Mouse (Mus musculus) brown adipose tissue, adult 24 weeks (tissue): ENCODE measurements around the gene B3gat3. TPM values are rescaled to one million over a fixed set of nuclear protein-coding genes. Genes with fewer than 3 reads are reported as not detected.
A peak's percentile ranks its signal among the peaks of the same experiment; 100 is the strongest.
"Not testable (repeated sequence)": the region's sequence is repeated elsewhere in the genome, so short reads cannot be mapped to it uniquely, and the experiment has no call there.

Experiments
- H3K27ac ChIP-seq: fragments of 200-500 bp; replicated peaks from 2 replicates; pipeline ENCODE4 v1.5.1; 2012; ENCODE audit warnings: low read depth, mild to moderate bottlenecking, low read length
- H3K4me1 ChIP-seq: fragments of 200-500 bp; 2 replicates; pipeline ENCODE4 v1.6.1; 2012; ENCODE audit warnings: low read length, mixed read lengths; ENCODE audit not compliant: control insufficient read depth, insufficient read depth, insufficient read length
- H3K4me3 ChIP-seq: fragments of 200-500 bp; 2 replicates; pipeline ENCODE4 v1.5.1; 2012; ENCODE audit warnings: low read depth, mild to moderate bottlenecking, low read length, moderate library complexity; ENCODE audit not compliant: insufficient read depth
- polyA plus RNA-seq: library from polyadenylated mRNA; stranded (reverse); fragments of >200 nt; gene quantifications from 2 replicates; pipeline ENCODE4 v1.2.4, GENCODE M21; 2012; ENCODE audit not compliant: missing spikeins, insufficient read depth, insufficient read length

B3gat3 gene
- 30.2 and 30.8 TPM in 2 replicates for polyA plus RNA-seq

DNA sequence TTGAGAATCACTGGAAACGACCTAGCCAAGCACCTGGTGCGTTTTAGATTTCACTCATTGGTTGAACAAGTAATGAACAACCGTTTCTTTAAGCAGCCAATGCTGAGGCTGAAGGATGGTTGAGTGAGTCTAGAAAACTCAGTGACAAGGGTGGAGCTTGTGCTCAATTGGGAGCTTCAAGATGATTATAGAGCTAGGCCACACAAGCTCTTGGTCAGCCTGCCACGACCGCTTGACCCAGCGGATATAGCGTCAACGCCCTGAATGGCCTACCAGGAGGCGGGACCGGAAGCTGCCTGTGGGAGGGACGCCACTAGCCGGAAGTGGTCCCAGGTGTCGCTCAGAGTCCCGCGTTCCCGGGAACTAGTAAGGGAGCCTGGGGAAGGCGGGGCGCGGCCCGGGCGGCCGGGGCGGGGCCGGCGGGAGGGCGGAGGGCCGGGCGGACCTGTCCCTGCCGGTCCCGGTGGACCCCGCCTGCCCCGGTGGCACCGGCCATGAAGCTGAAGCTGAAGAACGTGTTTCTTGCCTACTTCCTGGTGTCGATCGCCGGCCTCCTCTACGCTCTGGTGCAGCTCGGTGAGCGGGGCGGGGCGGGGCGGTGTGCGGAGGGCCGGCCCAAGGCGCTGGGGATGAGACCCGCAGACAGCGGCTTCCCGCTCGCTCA, at the start of gene B3gat3:
Gene B3gat3 (plus strand): TSS at position 302 of the 664 bp plus-strand sequence.
- Histone ChIP-seq H3K4me3 (peak within 1 kb of the TSS; percentile 75), H3K4me1 (peaks cover 5% of the 10 kb centered on the region), H3K27ac (peak within 1 kb of the TSS; percentile 96)

DNA sequence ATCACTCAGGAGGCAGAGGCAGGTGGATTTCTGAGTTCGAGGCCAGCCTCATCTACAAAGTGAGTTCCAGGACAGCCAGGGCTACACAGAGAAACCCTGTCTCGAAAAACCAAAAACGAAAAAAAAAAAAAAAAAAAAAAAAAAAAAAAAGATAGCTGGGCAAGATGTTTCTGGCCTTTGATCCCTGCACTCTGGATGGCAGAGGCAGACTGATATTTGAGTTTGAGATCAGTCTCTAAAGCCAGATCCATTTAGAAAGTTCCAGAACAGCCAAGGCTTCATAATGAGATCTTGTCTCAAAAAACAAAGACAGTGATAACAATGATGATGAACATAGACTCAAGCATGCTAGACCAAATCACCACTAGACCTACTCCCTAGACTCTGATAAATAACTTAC, 49.8 kb upstream of the B3gat3 start:
- not testable (repeated sequence) for H3K27ac ChIP-seq, H3K4me1 ChIP-seq, H3K4me3 ChIP-seq

DNA sequence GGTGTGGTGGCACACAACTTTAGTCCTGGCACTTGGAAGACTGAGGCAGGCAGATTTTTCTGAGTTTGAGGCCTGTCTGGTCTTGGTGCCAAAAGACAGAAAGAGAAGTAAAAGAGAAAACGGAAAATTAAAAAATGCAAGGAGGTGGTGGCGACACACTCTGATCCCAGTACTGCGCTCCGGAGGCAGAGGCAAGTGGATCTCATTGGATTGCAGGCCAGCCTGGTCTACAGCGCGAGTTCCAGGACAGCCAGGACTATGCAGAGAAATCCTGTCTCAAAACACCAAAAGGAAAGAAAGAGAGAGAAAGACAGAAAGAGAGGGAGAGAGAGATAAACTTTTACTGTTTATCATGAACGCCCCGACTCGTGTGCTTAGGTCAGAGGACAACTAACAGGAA, 49.3 kb upstream of the B3gat3 start:
- H3K4me1 ChIP-seq, result peaks cover 6% of the 10 kb centered on the region; the same call in 1 of the 2 replicates
- peak overlapping the region; percentile 73 for H3K27ac ChIP-seq
- H3K4me3 ChIP-seq, result peak overlapping the region; percentile 68

DNA sequence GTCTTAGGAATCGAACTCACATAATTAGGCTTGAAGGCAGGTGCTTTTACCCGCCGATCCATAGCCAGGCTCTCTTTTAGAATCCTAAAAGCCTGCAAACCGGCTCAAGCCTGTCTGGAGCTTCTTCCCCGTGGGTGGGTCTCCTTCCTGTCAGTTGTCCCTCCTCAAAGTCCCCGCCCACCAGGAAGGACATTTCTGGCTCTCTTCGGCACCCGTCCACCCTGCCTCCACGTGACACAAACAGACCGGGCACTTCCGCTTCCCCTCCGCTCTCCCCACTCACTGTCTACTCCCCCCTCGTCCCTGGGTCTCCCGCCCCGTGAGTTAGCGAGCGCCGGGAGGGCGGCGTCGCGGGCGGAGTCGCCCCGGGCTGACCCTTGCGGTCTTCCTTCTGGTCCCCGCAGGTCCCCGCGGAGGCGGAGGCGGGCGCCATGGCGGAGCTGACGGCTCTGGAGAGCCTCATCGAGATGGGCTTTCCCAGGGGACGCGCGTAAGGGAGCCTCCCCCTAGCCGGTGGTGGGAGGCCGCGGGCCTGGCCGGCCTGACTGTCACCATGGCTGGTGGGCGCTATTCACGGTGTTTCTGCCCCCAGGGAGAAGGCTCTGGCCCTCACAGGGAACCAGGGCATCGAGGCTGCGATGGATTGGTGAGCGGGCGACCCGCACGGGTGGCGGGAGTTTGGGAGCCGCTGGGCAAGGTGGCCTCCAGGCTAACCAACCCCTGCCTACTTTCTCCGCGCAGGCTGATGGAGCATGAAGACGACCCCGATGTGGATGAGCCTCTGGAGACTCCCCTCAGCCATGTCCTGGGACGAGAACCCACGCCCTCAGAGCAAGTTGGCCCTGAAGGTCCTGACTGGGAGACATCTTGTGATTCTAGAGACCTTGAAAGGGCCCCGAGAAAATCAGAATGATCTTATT, 48.6 kb upstream of the B3gat3 start, which contains the start of gene Ubxn1:
Gene Ubxn1 (plus strand): TSS at position 230 of the 920 bp plus-strand sequence.
- H3K4me3 ChIP-seq, result peak within 1 kb of the TSS; percentile 90
- peaks cover 6% of the 10 kb centered on the region; the same call in 1 of the 2 replicates for H3K4me1 ChIP-seq
- peak within 1 kb of the TSS; percentile 78 for H3K27ac ChIP-seq

DNA sequence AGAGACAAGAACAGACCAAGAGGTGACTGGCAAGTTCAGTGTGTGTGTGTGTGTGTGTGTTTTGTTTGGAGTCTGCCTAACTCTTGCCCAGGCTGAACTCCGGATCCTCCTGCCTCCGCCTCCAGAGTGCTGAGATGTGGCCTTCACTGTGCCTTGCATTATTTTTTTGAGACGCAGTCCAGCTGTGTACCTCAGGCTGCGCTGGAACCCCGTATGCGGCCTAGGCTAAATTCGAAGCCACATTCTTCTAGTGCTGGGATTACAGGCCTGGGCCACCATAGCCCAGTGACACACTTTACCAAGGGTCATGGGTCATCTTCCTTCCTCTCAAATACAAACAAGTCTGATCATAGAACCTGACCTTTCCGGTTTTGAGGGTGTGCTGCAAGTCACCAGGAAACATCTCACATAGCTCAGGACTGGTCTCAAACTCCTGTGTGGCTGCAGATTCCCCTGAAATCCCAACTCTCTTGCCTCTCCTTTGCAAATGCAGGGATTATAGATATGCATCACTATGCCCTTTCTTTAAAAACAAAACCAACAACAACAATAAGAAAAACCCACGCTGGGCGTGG, 47.8 kb upstream of the B3gat3 start:
- H3K4me1 ChIP-seq, result peaks cover 6% of the 10 kb centered on the region; the same call in 1 of the 2 replicates
- H3K27ac ChIP-seq, result peak overlapping the region; percentile 78
- peak overlapping the region; percentile 90 for H3K4me3 ChIP-seq

DNA sequence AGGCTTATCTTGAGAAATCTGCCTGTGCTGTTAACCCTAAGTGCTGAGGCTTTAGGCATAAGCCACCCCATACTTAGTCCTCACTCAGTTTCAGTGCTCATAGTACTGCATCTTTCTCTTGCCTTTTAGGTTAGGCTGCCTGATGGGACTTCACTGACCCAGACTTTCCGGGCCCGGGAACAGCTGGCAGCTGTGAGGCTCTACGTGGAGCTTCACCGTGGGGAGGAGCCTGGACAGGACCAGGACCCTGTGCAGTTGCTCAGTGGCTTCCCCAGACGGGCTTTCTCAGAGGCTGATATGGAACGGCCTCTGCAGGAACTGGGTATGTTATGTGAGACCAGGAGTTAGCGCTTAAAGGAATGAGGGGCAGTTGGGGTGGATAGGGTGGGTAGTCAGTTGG, 45.1 kb upstream of the B3gat3 start:
- Histone ChIP-seq H3K4me3 (no peak overlapping the region), H3K27ac (no peak overlapping the region), H3K4me1 (peaks cover 8% of the 10 kb centered on the region; the same call in 1 of the 2 replicates)

DNA sequence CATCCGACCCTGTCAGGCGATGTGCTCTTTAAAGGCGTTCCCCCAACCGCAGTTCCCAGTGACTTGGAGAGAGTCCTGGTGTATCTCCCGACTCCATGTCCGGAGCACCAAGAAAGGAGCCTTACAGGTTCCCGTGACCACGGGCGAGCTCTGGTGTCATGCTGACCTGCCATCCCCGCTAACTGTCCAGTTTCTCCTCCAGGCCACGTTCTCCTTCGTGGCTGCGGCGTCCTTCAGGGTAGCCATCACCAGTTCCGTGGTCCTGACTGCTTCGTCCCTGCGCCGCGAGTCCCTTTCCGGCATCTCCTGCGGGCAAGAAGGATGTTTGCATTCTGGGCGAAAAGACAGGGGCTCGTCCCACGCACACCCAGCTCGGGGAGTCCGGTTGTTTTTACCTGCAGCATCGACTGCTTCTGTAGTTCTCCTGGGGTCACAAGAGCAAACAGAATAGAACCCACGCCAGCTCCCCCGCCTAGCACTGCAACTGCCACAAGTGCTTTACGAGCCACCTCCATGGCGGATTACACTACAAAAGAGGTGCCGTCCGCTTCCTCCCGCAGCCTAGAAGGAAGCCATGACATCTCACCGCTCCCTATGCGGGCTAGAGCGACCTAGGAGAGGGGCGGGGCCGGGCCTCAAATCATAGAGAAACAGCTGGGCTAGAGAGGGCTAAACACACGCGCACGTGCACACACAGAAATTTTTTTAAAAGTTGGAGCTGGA, 39.7 kb upstream of the B3gat3 start, which contains the start of gene Uqcc3:
Gene Uqcc3 (minus strand): TSS at position 613 of the 723 bp plus-strand sequence.
- H3K27ac ChIP-seq, result peak within 1 kb of the TSS; percentile 61

DNA sequence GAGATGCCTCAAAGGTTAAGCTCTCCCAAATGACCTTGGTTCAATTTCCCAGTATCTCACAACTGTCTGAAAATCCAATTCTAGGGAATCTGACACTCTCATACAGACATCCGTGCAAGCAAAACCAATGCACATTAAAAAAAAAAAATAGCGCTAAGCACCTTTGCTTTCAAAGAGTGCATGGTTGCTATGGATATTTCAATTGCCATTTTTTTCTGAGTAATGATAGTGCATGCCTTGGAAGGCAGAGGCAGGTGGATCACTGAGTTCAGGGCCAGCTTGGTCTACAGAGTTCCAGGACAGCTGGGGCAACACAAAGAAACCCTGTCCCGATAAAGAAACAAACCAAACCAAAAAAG, 39.2 kb upstream of the B3gat3 start:
- Histone ChIP-seq H3K4me1 (0 out of 2 replicates have a peak, but pooled peaks cover 2% of the 10 kb centered on the region), H3K4me3 (peak overlapping the region; percentile 69), H3K27ac (no peak overlapping the region)

More for the DNA sequence above, 39.7 kb upstream of the B3gat3 start, which contains the start of gene Uqcc3:
- H3K4me1 ChIP-seq, result 0 out of 2 replicates have a peak, but pooled peaks cover 2% of the 10 kb centered on the region
- peak within 1 kb of the TSS; percentile 69 for H3K4me3 ChIP-seq

DNA sequence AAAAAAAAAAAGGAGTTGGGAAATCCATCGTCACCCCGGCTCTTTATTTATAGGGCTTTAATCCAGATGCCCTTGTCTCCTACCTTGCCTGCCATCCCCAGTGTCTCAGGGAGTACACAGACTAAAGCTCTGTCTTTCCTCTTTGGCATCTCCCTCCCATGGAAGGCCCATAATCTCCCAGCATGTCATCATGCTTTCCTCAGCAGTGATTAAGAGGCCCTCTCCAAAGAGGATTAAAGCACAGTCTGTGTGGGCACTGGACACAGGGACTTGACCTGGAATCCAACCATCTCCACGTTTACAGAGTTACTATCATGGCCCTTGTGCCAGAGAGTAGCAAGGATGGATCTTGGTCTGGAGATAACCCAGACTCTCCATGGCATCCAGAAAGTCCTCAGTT, 36.6 kb upstream of the B3gat3 start, which contains the start of the genes Lbhd1 and Gm49403:
Gene Lbhd1 (plus strand): TSS at position 117 of the 400 bp plus-strand sequence.
Gene Gm49403 (plus strand): TSS at position 315 of the 400 bp plus-strand sequence.
- Histone ChIP-seq H3K4me3 (no peak within 1 kb of the TSS), H3K27ac (no peak within 1 kb of the TSS), H3K4me1 (peaks cover 7% of the 10 kb centered on the region; the same call in 1 of the 2 replicates)

DNA sequence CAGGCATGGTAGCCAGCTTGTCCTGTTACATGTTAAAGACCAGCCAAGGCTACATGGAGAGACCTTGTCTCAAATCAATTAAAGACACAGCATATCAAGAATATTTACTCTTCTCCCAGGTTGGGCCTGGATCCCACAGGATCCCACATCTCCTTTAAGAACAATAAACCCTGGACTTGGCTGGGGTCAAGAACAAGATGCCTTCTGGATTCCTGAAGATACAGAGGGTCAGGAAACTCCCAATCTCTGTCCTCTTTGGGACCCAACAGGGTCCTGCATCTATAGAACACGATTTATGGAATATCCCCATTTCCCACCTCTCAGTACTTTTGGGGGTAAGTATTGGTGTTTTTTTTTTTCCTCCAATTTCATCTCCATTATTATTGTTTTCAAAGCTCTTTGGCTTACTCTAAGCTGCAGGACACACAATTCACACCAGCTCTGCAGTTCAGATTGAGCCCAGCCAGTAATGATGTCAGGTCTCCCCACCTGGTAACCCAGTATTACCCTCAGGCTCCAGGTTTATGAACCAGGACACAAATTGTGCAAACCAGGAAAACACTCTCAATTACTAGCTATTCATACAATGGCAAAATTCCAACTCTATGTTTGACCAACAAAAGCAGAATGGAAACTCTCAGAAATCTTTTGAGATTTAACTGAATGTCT, 33.1 kb upstream of the B3gat3 start:
- peaks cover 6% of the 10 kb centered on the region; the same call in 1 of the 2 replicates for H3K4me1 ChIP-seq
- H3K4me3 ChIP-seq, result no peak overlapping the region
- H3K27ac ChIP-seq, result no peak overlapping the region

DNA sequence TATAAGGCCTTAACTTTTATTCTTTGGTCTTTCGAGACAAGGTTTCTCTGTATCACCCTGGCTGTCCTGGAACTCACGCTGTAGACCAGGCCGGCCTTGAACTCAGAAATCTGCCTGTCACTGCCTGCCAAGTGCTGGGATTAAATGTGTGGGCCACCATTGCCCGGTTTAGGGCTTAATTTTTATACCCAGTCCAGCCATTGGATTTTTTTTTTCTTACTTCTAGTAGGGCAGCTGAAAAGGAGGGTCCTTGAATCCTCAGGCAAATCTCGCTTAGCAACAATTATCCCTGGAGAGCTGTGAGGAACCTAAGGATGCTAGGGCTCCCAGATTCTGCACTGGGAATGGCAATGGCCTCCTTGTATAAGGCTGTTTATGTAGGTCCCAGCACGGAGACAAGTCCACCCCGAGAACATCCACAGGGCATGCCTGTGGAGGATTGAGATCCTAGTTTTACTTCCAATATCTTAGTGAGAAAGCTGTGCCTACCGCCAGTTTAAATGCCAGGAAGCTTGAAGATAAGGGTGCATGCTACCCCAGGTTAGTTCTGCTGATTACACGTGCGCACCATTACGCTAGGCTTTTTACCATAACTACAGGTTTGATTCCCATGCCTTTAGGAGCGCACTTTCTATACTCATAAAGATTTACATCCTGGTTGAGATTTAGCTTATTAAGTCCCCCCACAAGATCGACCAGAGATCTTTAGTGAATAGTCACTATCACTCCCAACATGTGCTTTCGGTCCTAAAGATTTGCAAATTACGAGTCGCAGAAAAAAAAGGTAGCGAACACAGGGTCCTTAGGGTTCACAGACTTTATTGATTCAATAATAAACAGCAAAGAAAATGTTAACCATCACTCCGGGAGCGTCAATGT, 32.4 kb upstream of the B3gat3 start:
- Histone ChIP-seq H3K4me1 (peaks cover 6% of the 10 kb centered on the region; the same call in 1 of the 2 replicates), H3K4me3 (peak overlapping the region; percentile 79), H3K27ac (0 out of 2 replicates have a peak overlapping the region, but pooled peaks have one; percentile 41)

DNA sequence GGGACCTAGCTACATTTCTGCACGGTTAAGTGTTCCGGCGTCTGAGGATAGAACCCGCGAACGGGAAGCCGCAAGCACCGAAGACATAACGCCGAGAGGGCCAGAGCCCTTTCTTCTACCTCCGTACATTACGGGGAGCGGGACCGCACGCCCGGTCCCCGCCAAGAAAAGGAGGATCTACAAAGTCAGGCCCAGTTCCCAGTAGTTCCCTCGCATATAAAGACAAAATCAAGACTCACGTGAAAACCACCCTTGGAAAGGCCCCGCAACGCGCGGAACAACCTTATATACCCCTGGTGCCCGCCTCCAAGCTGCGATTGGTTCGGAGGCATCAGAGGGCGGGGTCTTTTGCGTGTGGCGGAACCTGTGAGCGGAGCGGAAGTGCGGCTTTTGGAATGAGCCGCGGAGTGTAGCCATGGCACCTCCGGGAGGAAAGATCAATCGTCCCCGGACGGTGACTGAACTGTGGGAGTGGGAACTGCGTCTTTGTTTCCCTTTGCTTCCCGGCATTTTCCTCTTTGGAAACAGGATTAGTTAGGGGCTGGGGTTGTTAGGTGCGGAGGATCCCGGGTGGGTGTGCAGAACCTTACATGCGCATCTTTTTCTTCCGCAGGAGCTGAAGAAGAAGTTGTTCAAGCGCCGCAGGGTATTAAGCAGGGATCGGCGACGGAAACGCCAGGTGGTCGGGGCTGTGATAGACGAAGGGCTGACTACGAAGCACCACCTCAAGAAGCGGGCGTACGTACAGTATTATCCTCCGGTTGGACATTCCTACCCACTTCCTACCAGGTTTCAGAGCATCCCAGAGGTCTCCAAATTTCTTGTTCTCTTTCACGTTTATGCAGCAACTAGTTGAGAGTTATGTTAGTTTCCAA, 31.4 kb upstream of the B3gat3 start, which contains the start of the genes 1810009A15Rik and Gm49416:
Gene 1810009A15Rik (plus strand): TSS at position 343 of the 875 bp plus-strand sequence.
Gene Gm49416 (plus strand): TSS at position 416 of the 875 bp plus-strand sequence.
- peaks cover 6% of the 10 kb centered on the region; the same call in 1 of the 2 replicates for H3K4me1 ChIP-seq
- H3K27ac ChIP-seq, result peak within 1 kb of the TSS; percentile 50
- peak within 1 kb of the TSS; percentile 82 for H3K4me3 ChIP-seq
